Mouse (Mus musculus) midbrain, embryonic 11.5 days (tissue): ENCODE measurements around the gene Fer1l5. TPM values are rescaled to one million over a fixed set of nuclear protein-coding genes. Genes with fewer than 3 reads are reported as not detected.

Experiments used
- ATAC-seq: fragments of 200-750 bp; cut with Nextera tagmentation; 2 replicates; pipeline ENCODE4 v1.8.0; 2017; ENCODE audit warnings: moderate TSS enrichment, moderate library complexity; ENCODE audit not compliant: low FRiP score
- DNase-seq: peaks from one replicate; pipeline ENCODE4 v3.0.0; 2015; ENCODE audit warnings: low spot score; ENCODE audit errors: missing footprints
- H3K27ac ChIP-seq: fragments of 300-500 bp; sonication (generic); 2 replicates; pipeline ENCODE4 v1.5.1; 2014; ENCODE audit warnings: low read depth, low read length
- H3K27me3 ChIP-seq: fragments of 300-500 bp; sonication (generic); 2 replicates; pipeline ENCODE4 v1.6.1; 2014; ENCODE audit warnings: mild to moderate bottlenecking, low read length, moderate library complexity, mixed read lengths; ENCODE audit not compliant: control insufficient read depth, insufficient read depth
- H3K36me3 ChIP-seq: fragments of 300-500 bp; sonication (generic); 2 replicates; pipeline ENCODE4 v1.6.1; 2014; ENCODE audit warnings: mild to moderate bottlenecking, low read length, moderate library complexity, mixed read lengths; ENCODE audit not compliant: control insufficient read depth, insufficient read depth
- H3K4me1 ChIP-seq: fragments of 300-500 bp; sonication (generic); 2 replicates; pipeline ENCODE4 v1.6.1; 2014; ENCODE audit warnings: low read length; ENCODE audit not compliant: control insufficient read depth, insufficient read depth
- H3K4me2 ChIP-seq: fragments of 300-500 bp; sonication (generic); 2 replicates; pipeline ENCODE4 v1.6.1; 2014; ENCODE audit warnings: mild to moderate bottlenecking, moderate library complexity
- H3K4me3 ChIP-seq: fragments of 300-500 bp; sonication (generic); 2 replicates; pipeline ENCODE4 v1.5.1; 2014; ENCODE audit warnings: low read depth, low read length
- H3K9ac ChIP-seq: fragments of 300-500 bp; sonication (generic); 2 replicates; pipeline ENCODE4 v1.6.1; 2014; ENCODE audit warnings: low read length
- H3K9me3 ChIP-seq: fragments of 300-500 bp; sonication (generic); 2 replicates; pipeline ENCODE4 v1.6.1; 2016; ENCODE audit warnings: low read length; ENCODE audit not compliant: control insufficient read depth
- WGBS: fragments of 180-500 bp; shearing (Covaris S2); extraction: QIAGEN DNeasy Blood & Tissue Kit; methylation state at CpG from one replicate; pipeline ENCODE4 v1.1.7; 2014; 5-methylcytosine and 5-hydroxymethylcytosine counted together
- polyA plus RNA-seq: library from polyadenylated mRNA; unstranded; fragments of >200 nt; fragmentation: Nextera tagmentation; extraction: Ambion mirVana; gene quantifications from 2 replicates; pipeline ENCODE4 v1.2.1, GENCODE M21; 2014

The Fer1l5 gene
- polyA plus RNA-seq, 1 experiment from 2014 or later = 1.4 TPM

DNA sequence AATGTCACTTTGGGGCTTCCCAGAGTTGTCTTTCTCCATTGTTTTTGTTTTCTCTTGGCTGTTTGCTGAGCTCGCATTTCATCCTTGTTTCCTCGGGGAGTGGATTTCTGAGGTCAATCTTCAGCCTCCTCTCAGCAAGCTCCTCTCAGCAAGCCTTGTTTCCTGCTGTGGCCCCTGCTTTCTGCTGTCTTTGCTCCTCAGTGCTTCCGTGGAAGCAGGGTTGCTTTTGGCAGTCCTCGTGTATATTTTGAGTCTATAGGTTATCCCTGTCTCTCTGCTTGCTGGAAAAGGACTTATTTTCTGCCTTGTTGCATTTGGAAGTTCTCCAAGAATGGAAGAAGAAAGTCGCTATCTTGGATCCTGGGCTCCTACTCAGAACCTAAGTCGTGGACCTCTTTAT, 24.9 kb downstream of the Fer1l5 start:
- no peak overlapping the region for H3K4me3 ChIP-seq
- H3K36me3 ChIP-seq = no peaks in the 10 kb centered on the region
- no peak overlapping the region for H3K4me2 ChIP-seq
- WGBS = 24% methylated on average over 6 of the region's 6 CpGs
- no peaks in the 10 kb centered on the region; the same call in 1 of the 2 replicates for H3K4me1 ChIP-seq
- ATAC-seq (no peak), DNase-seq (peak; percentile 69)
- H3K27me3 ChIP-seq = no peaks in the 10 kb centered on the region
- H3K9me3 ChIP-seq = no peaks in the 10 kb centered on the region
- no peak overlapping the region for H3K9ac ChIP-seq
- H3K27ac ChIP-seq = no peak overlapping the region

DNA sequence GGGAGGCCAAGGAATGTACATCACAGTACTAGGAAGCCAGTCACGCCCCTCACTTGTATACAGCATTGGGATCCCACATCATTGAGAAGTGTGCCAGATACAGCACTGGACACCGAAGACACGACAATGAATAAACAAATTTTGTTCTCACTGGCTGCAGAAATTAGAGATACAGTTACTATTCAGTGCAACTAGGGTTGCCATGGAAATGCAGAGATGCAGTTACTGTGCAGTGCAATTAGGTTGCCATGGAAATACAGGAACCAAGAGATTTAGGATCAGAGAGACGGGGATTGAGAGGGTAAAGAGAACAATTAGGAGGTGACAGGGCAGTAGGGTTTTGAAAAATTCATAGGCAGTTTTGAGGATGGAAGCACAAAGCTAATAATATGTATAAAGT, 29.4 kb downstream of the Fer1l5 start:
- no peaks in the 10 kb centered on the region for H3K27me3 ChIP-seq
- no peak overlapping the region for H3K4me3 ChIP-seq
- no peak overlapping the region for H3K9ac ChIP-seq
- peak; percentile 49 for DNase-seq
- no peak for ATAC-seq
- no peaks in the 10 kb centered on the region for H3K36me3 ChIP-seq
- no peak overlapping the region for H3K27ac ChIP-seq
- no peak overlapping the region for H3K4me2 ChIP-seq
- WGBS = 66% methylated on average over 4 of the region's 4 CpGs
- no peaks in the 10 kb centered on the region for H3K9me3 ChIP-seq
- H3K4me1 ChIP-seq = no peaks in the 10 kb centered on the region; the same call in 1 of the 2 replicates

DNA sequence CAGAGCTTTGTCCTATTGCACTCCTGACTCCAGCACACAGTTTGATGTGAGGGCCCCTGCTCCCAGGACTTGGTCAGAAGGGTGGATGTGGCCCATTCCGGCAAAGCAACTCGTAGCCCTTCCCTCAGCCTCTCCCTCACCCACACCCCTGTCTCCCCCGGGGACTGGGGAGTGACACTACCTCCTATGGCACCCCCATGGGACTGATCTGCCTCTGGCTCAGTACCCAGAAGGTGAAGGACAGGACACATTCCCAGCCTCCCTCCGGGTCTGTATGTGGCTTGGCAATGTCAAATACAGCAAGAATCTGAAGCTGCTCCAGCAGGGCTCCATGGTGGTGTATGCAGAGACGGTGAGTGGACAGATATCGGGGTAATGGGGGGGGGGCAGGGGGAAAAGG, 32.4 kb downstream of the Fer1l5 start:
- H3K4me3 ChIP-seq = no peak overlapping the region
- H3K36me3 ChIP-seq = no peaks in the 10 kb centered on the region
- H3K4me1 ChIP-seq = no peaks in the 10 kb centered on the region; the same call in 1 of the 2 replicates
- 86% methylated on average over 6 of the region's 6 CpGs for WGBS
- no peak overlapping the region for H3K4me2 ChIP-seq
- H3K9me3 ChIP-seq = no peaks in the 10 kb centered on the region
- no peak overlapping the region for H3K9ac ChIP-seq
- ATAC-seq (no peak), DNase-seq (peak; percentile 44)
- no peaks in the 10 kb centered on the region for H3K27me3 ChIP-seq
- no peak overlapping the region for H3K27ac ChIP-seq

DNA sequence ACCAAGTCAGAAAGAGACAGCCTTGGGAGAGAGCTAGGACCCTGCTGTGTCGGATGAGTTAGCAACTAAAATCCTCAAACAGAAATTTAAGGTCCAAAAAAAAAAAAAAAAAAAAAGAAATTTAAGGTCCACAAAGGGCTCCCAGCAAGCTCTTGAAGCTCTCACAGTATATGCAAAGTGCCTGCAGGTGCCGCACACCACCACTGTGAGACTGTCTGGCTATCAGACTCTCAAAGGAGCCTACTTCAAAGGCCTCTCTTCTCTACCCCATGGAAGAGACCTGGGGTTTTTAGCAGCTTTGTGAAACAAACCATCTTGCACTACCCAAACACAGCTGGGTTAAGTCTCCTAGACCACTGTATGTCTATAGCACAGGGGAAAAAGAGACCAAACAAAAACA, 57.4 kb downstream of the Fer1l5 start:
- Histone ChIP-seq H3K27ac (no peak overlapping the region), H3K27me3 (no peaks in the 10 kb centered on the region), H3K36me3 (peaks cover 14% of the 10 kb centered on the region; the same call in 1 of the 2 replicates), H3K9ac (no peak overlapping the region), H3K9me3 (no peaks in the 10 kb centered on the region), H3K4me2 (no peak overlapping the region), H3K4me3 (no peak overlapping the region), H3K4me1 (no peaks in the 10 kb centered on the region)
- ATAC-seq (no peak), DNase-seq (no peak)
- WGBS = 93% methylated on average over 2 of the region's 2 CpGs

DNA sequence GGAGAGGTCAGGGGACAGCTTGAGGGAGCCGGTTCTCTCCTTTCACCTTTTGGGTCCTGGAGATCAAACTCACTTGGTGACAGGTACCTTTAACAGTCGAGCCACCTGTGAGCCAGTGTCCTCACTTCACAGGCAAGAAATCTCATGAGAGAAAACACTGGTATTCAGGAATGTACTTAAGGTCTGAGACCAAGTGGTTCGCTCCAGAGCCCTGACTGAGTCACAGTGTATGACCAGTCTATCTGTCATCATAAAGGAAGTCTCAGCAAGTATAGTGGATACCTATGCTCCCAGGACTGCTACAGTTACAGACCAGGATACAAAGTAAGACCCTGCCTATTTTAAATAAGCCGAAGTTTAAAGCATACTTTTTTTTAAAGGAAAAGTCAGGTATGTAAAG, 60.9 kb downstream of the Fer1l5 start:
- Histone ChIP-seq H3K36me3 (peaks cover 16% of the 10 kb centered on the region; the same call in 1 of the 2 replicates), H3K9me3 (no peaks in the 10 kb centered on the region), H3K27me3 (no peaks in the 10 kb centered on the region), H3K27ac (no peak overlapping the region), H3K4me2 (no peak overlapping the region), H3K4me1 (no peaks in the 10 kb centered on the region), H3K4me3 (no peak overlapping the region), H3K9ac (no peak overlapping the region)
- WGBS = 90% methylated on average over 4 of the region's 4 CpGs
- DNase-seq (no peak), ATAC-seq (no peak)

DNA sequence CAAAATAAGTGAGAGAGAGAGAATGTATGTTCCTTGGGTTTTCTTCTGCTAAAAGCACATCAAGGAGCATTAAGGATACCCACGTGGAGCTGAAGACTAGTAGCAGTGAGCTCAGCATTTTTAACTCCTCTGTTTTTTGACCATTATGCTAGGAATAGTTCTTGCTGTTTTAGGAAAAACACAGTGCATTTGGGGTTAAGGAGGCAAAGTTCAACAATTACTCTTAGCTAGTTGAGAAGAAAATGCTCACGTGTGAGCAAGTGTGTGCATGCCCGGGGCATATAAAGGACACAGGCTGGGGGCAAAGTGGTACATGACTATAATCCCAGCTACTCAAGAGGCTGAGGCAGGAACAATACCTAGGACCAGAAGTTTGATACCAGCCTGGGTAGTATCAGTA, 61.5 kb downstream of the Fer1l5 start:
- Histone ChIP-seq H3K4me2 (no peak overlapping the region), H3K9me3 (no peaks in the 10 kb centered on the region), H3K4me1 (no peaks in the 10 kb centered on the region), H3K27me3 (no peaks in the 10 kb centered on the region), H3K9ac (no peak overlapping the region), H3K36me3 (peaks cover 20% of the 10 kb centered on the region; the same call in 1 of the 2 replicates), H3K27ac (no peak overlapping the region), H3K4me3 (no peak overlapping the region)
- 93% methylated on average over 3 of the region's 3 CpGs for WGBS
- no peak for DNase-seq
- no peak for ATAC-seq

DNA sequence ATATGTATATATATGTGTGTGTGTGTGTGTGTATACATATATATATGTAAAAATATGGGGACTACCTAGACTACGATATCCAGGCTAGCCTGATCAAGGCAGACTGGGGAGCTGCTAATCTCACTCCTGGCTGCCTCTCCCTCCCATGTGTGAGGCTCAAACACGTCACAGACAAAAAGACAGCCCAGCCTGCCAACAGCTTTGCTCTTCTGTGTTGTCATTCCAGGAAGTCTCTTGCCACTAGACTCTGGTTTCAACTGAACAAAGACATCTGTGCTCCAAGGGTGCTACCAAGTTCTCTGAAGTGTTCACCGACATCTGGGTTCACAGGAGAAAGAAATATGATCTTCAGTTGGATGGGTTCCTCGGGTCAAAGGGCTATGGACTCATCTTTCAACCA, 63.0 kb downstream of the Fer1l5 start:
- Histone ChIP-seq H3K27ac (no peak overlapping the region), H3K27me3 (no peaks in the 10 kb centered on the region), H3K9me3 (no peaks in the 10 kb centered on the region), H3K4me1 (no peaks in the 10 kb centered on the region), H3K4me3 (no peak overlapping the region), H3K9ac (no peak overlapping the region), H3K4me2 (no peak overlapping the region), H3K36me3 (peaks cover 21% of the 10 kb centered on the region; the same call in 1 of the 2 replicates)
- 82% methylated on average over 4 of the region's 4 CpGs for WGBS
- no peak for DNase-seq
- ATAC-seq = no peak

DNA sequence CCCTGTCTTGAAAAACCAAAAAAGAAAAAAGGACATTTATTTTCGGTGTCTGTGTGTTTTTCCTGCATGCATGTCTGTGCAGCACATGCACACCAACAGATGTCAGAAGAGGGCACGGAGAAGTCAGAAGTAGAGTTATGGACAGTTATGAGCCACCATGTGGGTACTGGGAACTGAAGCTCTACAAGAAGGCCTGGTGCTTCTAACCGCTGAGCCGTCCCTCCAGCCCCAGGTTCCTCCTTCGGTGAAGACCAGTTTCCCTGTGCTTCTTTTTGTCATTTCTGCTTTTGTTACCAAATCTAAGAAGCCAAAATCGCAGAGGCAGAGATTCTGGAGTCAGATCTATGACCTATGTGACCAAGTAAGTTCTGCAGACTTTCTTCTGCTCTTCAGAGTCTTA, 64.4 kb downstream of the Fer1l5 start:
- Histone ChIP-seq H3K4me3 (no peak overlapping the region), H3K36me3 (peaks cover 21% of the 10 kb centered on the region; the same call in 1 of the 2 replicates), H3K27me3 (no peaks in the 10 kb centered on the region), H3K4me1 (no peaks in the 10 kb centered on the region), H3K4me2 (no peak overlapping the region), H3K9me3 (no peaks in the 10 kb centered on the region), H3K27ac (no peak overlapping the region), H3K9ac (no peak overlapping the region)
- DNase-seq (no peak), ATAC-seq (no peak)
- WGBS = 93% methylated on average over 6 of the region's 6 CpGs

DNA sequence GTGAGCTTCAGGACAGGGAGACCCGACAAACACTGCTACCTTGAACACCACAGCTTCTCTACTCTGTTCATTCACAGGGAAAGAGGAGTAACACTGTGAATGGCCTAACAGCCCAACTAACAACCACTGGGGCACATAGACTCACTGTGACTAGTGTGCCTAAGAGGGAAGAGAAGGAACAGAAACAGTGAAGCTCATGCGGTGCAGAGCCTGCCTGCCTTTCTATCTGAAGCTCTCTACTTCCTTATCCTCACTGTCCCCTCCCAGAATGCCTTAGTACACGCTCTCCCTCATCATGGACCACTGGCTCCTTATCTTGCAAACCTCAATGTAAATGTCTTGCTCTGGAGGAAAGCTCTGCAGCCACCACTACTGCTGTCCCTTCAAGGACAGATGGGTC, 65.1 kb downstream of the Fer1l5 start:
- Histone ChIP-seq H3K4me3 (no peak overlapping the region), H3K27ac (no peak overlapping the region), H3K9ac (no peak overlapping the region), H3K9me3 (no peaks in the 10 kb centered on the region), H3K36me3 (peaks cover 18% of the 10 kb centered on the region; the same call in 1 of the 2 replicates), H3K4me2 (no peak overlapping the region), H3K4me1 (no peaks in the 10 kb centered on the region), H3K27me3 (no peaks in the 10 kb centered on the region)
- 94% methylated on average over 3 of the region's 3 CpGs for WGBS
- DNase-seq = no peak
- no peak for ATAC-seq

DNA sequence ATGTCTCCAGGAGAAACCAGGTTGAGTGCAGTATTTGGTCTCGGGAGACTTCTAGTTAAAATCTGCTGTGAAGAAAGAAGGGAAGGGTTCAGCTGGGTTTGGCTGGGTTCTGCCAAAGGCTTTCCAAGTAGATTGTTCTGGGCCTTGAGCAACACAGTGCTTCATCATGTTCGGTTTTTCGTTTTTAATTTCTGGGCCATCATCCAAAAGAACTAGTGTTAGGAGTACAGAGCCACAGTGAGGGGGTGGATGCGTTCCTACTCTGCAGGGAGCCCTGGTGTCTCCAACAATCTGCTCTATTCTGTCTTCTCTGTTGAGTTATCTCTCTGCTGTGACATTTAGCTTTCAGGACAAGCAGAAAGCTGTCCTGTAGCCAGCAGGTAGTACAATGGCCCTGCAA, 69.0 kb downstream of the Fer1l5 start:
- H3K4me2 ChIP-seq = no peak overlapping the region
- H3K4me3 ChIP-seq = no peak overlapping the region
- 88% methylated on average over 4 of the region's 4 CpGs for WGBS
- DNase-seq (no peak), ATAC-seq (no peak)
- no peaks in the 10 kb centered on the region for H3K27me3 ChIP-seq
- no peak overlapping the region for H3K9ac ChIP-seq
- no peaks in the 10 kb centered on the region for H3K9me3 ChIP-seq
- no peak overlapping the region for H3K27ac ChIP-seq
- peaks cover 14% of the 10 kb centered on the region; the same call in 1 of the 2 replicates for H3K36me3 ChIP-seq
- H3K4me1 ChIP-seq = no peaks in the 10 kb centered on the region
